Mouse (Mus musculus): ENCODE results near the gene Zfyve21.

GRCm38 (mm10) chr12:111795180-111795895 is 18.6 kb upstream of the Zfyve21 start:
- TF ChIP-seq EP300 (IDR thresholded peaks at IDR 0.05; ENCODE audit: low read depth) (no peak), CTCF (IDR thresholded peaks at IDR 0.05; ENCODE audit: low read depth) (no peak)

Measured in liver, postnatal 0 days (tissue).